Mouse (Mus musculus) G1E (cell line): ENCODE results near the gene Cfap299. TPM values are rescaled to one million over a fixed set of nuclear protein-coding genes. Genes with fewer than 3 reads are reported as not detected.

ENCODE experiments used
- ATAC-seq: 2 replicates; pipeline ENCODE4 v1.8.0; 2016; ENCODE audit warnings: mild to moderate bottlenecking; ENCODE audit not compliant: insufficient number of reproducible peaks, poor library complexity, low FRiP score, severe bottlenecking; ENCODE audit errors: extremely low read depth
- DNase-seq: peaks from one replicate; pipeline ENCODE4 v3.0.0; 2012; ENCODE audit warnings: low spot score
- H3K27me3 ChIP-seq: 2 replicates; pipeline ENCODE4 v1.6.1; 2012; ENCODE audit warnings: mild to moderate bottlenecking, low read length, inconsistent platforms; ENCODE audit not compliant: insufficient read depth
- H3K36me3 ChIP-seq: replicated peaks from 2 replicates; pipeline ENCODE3; 2012; ENCODE audit warnings: mild to moderate bottlenecking, inconsistent platforms
- H3K4me1 ChIP-seq: 2 replicates; pipeline ENCODE4 v1.6.1; 2012; ENCODE audit warnings: low read depth, low read length, inconsistent platforms, mixed read lengths; ENCODE audit not compliant: insufficient read depth
- H3K4me3 ChIP-seq: 2 replicates; pipeline ENCODE4 v1.5.1; 2012; ENCODE audit warnings: low read depth, mild to moderate bottlenecking, inconsistent platforms, low read length, moderate library complexity, mixed read lengths
- H3K9me3 ChIP-seq: replicated peaks from 2 replicates; pipeline ENCODE4 v1.6.1; 2012; ENCODE audit warnings: inconsistent platforms
- CTCF ChIP-seq: IDR thresholded peaks from 2 replicates; pipeline ENCODE4 v1.5.1; 2012; ENCODE audit warnings: low read depth, low read length, inconsistent platforms, mixed read lengths
- GATA1 ChIP-seq: IDR thresholded peaks from 2 replicates; pipeline ENCODE4 v1.6.1; 2012; ENCODE audit warnings: borderline replicate concordance, low read length, inconsistent platforms, mixed read lengths
- GATA2 ChIP-seq: IDR thresholded peaks from 2 replicates; pipeline ENCODE4 v1.6.1; 2012; ENCODE audit warnings: low read depth, low read length, inconsistent platforms, borderline replicate concordance
- POLR2AphosphoS5 ChIP-seq: IDR thresholded peaks from 2 replicates; pipeline ENCODE4 v1.6.1; 2012; ENCODE audit warnings: low read depth, low read length, inconsistent platforms; ENCODE audit not compliant: insufficient replicate concordance
- TAL1 ChIP-seq: conservative IDR thresholded peaks from 2 replicates; pipeline ENCODE4 v1.6.1; 2012; ENCODE audit warnings: low read depth, low read length, inconsistent platforms, mixed read lengths
- polyA plus RNA-seq: library from polyadenylated mRNA; stranded (reverse); fragments of >175 nt; gene quantifications from 2 replicates; pipeline ENCODE4 v1.2.3, GENCODE M21; 2012
- total RNA-seq, 2 experiments: library from RNA; stranded (forward) in 1 of 2; stranded (reverse) in 1 of 2; fragments of 200-1000 nt in 1 of 2; fragments of >200 nt in 1 of 2; fragmentation: Nextera tagmentation in 1 of 2; gene quantifications; 2 replicates each; pipeline ENCODE4 v1.2.3; 2014 to 2017

The Cfap299 gene
- total and polyA plus RNA-seq, 3 experiments = not detected

GRCm38 (mm10) chr5:98580811-98581210 lies 251.7 kb downstream of the Cfap299 start:
- Histone ChIP-seq H3K36me3 (no peaks in the 10 kb centered on the region), H3K27me3 (no peaks in the 10 kb centered on the region), H3K4me3 (no peak overlapping the region), H3K4me1 (no peaks in the 10 kb centered on the region), H3K9me3 (peaks cover 20% of the 10 kb centered on the region)
- DNase-seq (no peak), ATAC-seq (no peak)
- no peak for TF ChIP-seq GATA1
- TF ChIP-seq CTCF = no peak
- TF ChIP-seq TAL1 = no peak
- no peak for TF ChIP-seq POLR2AphosphoS5
- TF ChIP-seq GATA2 = no peak

GRCm38 (mm10) chr5:98582051-98582450 lies 252.9 kb downstream of the Cfap299 start:
- H3K4me3 ChIP-seq = no peak overlapping the region
- no peaks in the 10 kb centered on the region for H3K4me1 ChIP-seq
- ATAC-seq (no peak), DNase-seq (no peak)
- H3K36me3 ChIP-seq = no peaks in the 10 kb centered on the region
- TF ChIP-seq CTCF = no peak
- no peak for TF ChIP-seq GATA2
- TF ChIP-seq POLR2AphosphoS5 = no peak
- TF ChIP-seq TAL1 = no peak
- H3K27me3 ChIP-seq = no peaks in the 10 kb centered on the region
- H3K9me3 ChIP-seq = peaks cover 17% of the 10 kb centered on the region

- H3K27me3 ChIP-seq = no peaks in the 10 kb centered on the region
- no peak for ATAC-seq
- H3K4me3 ChIP-seq = no peak overlapping the region
- no peaks in the 10 kb centered on the region for H3K36me3 ChIP-seq
- no peak for TF ChIP-seq TAL1
- TF ChIP-seq POLR2AphosphoS5 = no peak
- TF ChIP-seq GATA1 = no peak
- no peak for TF ChIP-seq CTCF
- TF ChIP-seq GATA2 = no peak
- H3K4me1 ChIP-seq = no peaks in the 10 kb centered on the region
- H3K9me3 ChIP-seq = peaks cover 12% of the 10 kb centered on the region
- DNase-seq = no peak
Observed at GRCm38 (mm10) chr5:98585915-98586314, 256.8 kb downstream of the Cfap299 start.

GRCm38 (mm10) chr5:98613511-98613910 lies 284.4 kb downstream of the Cfap299 start:
- peaks cover 6% of the 10 kb centered on the region for H3K9me3 ChIP-seq
- no peak overlapping the region for H3K4me3 ChIP-seq
- H3K4me1 ChIP-seq = no peaks in the 10 kb centered on the region
- ATAC-seq = no peak
- TF ChIP-seq GATA1 (no peak), TAL1 (no peak), CTCF (no peak), GATA2 (no peak), POLR2AphosphoS5 (no peak)
- no peak for DNase-seq
- H3K27me3 ChIP-seq = no peaks in the 10 kb centered on the region
- H3K36me3 ChIP-seq = no peaks in the 10 kb centered on the region

DNA sequence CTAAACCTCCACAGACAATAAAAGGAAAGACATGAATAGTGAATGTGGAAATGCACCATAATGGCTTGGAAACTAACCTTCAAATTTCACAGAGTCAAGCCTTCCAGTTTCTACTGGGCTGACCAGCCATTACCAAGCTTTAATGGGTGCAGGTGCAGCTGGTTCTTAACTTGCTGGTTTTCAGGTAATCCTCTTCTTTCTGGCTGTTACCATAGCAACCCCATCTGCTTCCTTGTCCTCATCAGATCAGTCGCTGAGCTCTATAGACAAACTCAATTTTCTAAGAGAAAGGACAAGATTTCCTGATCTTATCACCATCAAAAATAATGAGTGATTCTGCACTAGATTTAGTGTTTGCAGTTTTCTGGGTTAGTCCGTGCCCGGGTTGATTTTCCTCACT lies 287.8 kb downstream of the Cfap299 start:
- DNase-seq (no peak), ATAC-seq (no peak)
- Histone ChIP-seq H3K27me3 (no peaks in the 10 kb centered on the region), H3K9me3 (peaks cover 9% of the 10 kb centered on the region), H3K4me3 (no peak overlapping the region), H3K4me1 (no peaks in the 10 kb centered on the region), H3K36me3 (no peaks in the 10 kb centered on the region)
- TF ChIP-seq CTCF (no peak), TAL1 (no peak), GATA2 (no peak), POLR2AphosphoS5 (no peak), GATA1 (no peak)

DNA sequence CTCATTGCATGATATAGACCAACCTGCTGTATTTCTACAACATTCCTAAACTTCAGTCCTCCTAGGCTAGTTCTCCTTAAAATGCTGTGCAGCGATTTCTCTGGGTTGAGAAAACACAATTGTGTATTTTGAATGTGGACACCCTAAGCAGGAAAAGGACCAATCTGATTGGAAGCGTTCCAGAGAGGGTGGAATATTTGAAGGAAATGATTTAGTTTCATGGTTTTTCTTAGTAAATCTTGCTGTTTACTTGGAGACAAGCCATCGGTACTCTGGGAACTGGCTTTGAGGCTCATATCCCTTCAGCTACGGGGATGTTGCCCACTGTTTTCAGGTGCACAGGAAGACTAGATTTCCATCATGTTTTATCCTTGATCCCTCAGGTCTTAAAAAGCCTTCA lies 288.3 kb downstream of the Cfap299 start:
- Histone ChIP-seq H3K4me1 (no peaks in the 10 kb centered on the region), H3K27me3 (no peaks in the 10 kb centered on the region), H3K4me3 (no peak overlapping the region), H3K9me3 (peaks cover 9% of the 10 kb centered on the region), H3K36me3 (no peaks in the 10 kb centered on the region)
- no peak for ATAC-seq
- no peak for DNase-seq
- TF ChIP-seq TAL1 (no peak), GATA2 (no peak), GATA1 (no peak), CTCF (no peak), POLR2AphosphoS5 (no peak)

DNA sequence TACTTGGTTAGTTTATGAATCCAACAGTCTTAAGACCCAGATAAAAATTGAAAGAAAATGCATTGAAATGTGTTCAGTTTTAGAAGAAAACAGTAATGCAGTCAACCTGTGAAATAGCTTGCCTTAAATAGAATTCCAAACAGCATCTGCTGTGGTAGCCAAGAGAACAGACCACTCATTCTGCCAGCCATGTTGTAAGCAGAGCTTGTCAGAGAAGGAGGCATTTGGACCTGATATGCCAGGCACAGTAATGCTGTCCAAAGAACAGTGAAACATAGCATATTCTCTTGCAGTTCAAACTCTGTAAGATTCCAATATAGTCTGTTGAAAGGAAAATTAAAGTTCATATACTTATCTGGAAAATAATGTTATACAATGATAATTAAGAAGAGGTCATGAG lies 321.2 kb downstream of the Cfap299 start:
- no peak for ATAC-seq
- H3K4me1 ChIP-seq = no peaks in the 10 kb centered on the region
- H3K27me3 ChIP-seq = no peaks in the 10 kb centered on the region
- TF ChIP-seq CTCF (no peak), TAL1 (no peak), GATA2 (no peak), GATA1 (no peak), POLR2AphosphoS5 (no peak)
- no peaks in the 10 kb centered on the region for H3K36me3 ChIP-seq
- no peak overlapping the region for H3K4me3 ChIP-seq
- peaks cover 15% of the 10 kb centered on the region for H3K9me3 ChIP-seq
- no peak for DNase-seq
